Mouse (Mus musculus): ENCODE results near the gene Mc1r.

- TF ChIP-seq CTCF (IDR thresholded peaks at IDR 0.05; ENCODE audit: borderline replicate concordance, insufficient read depth, low read length) (no peak), POLR2A (IDR thresholded peaks at IDR 0.05; ENCODE audit: low read depth, low read length) (no peak)
Observed at GRCm38 (mm10) chr8:123402730-123403326, 4.1 kb upstream of the Mc1r start.

Data from embryonic fibroblast, embryonic 13.5 days (primary cell).